Mouse (Mus musculus): ENCODE results near the gene Nedd1. TPM values are rescaled to one million over a fixed set of nuclear protein-coding genes. Genes with fewer than 3 reads are reported as not detected.

Nedd1 gene
- polyA plus RNA-seq (2012; rRNA removed), result 6.5 and 6.8 TPM in 2 replicates

DNA sequence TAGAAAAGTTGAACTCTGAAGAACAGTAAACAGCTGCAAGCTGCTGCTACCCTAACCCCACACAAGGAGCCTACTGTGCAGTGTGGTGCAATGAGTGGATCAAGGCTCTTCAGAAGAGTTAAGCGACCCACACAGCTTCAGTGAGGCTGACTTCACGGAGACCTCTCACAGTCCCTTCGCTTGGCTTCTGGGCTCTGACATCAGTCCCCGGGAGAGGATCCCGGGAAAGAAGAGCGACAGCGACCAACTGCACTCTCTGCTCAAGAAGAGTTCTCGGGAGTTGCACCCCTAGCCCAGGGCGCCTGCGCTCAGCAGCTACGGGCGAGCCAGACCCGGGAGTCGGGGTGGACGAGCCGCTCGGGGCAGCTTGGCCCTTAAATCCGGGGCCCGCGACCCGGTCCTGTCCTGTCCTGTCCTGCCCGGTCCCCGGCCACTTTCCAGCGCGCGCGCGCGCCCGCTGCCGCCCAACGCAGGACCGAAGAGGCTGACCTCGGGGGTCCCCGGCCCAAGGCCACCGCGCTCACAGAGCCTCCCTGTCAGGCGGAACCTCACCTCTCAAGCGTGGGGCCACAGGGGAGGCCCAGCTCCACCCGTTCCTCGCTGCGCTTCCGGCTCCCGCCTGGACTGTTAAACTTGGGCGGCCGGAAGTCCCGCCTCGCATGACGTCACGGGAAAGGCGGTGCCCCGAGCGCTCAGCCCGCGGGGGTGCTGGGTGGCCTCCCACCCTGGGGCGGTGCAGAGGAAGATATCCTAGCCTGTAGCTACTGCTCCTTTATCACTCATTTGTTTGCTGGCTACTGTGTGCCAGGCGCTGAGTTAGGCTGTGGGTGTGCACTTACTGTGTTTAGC lies at the start of gene Nedd1:
Gene Nedd1 (minus strand): TSS at position 650 of the 849 bp plus-strand sequence.

Measured in liver, embryonic 18 days (tissue).